Mouse (Mus musculus) spleen, adult 2 months (tissue): ENCODE measurements around the gene Tubgcp3. TPM values are rescaled to one million over a fixed set of nuclear protein-coding genes. Genes with fewer than 3 reads are reported as not detected.

ENCODE experiments used
- DNase-seq, 2 experiments: peaks; one replicate each; pipeline versions ENCODE4 v3.0.0 to v3.0.0-alpha.2; 2012 to 2021; ENCODE audit warnings: low spot score in 2 of 2, low read depth in 1 of 2
- H3K27ac ChIP-seq: fragments of 200-500 bp; 2 replicates; pipeline ENCODE4 v1.5.1; 2012; ENCODE audit warnings: low read length, inconsistent platforms; ENCODE audit not compliant: insufficient read depth
- H3K27me3 ChIP-seq: fragments of 200-500 bp; 2 replicates; pipeline ENCODE4 v1.6.1; 2012; ENCODE audit warnings: mild to moderate bottlenecking, moderate library complexity, low read length, inconsistent platforms; ENCODE audit not compliant: control insufficient read depth, insufficient read depth
- H3K36me3 ChIP-seq: fragments of 200-500 bp; 2 replicates; pipeline ENCODE4 v1.6.1; 2012; ENCODE audit warnings: mild to moderate bottlenecking, low read length, inconsistent platforms; ENCODE audit not compliant: control insufficient read depth, insufficient read depth
- H3K4me1 ChIP-seq: fragments of 200-500 bp; 2 replicates; pipeline ENCODE4 v1.6.1; 2011; ENCODE audit warnings: inconsistent platforms; ENCODE audit not compliant: control insufficient read depth, insufficient read depth, insufficient read length
- H3K4me3 ChIP-seq: fragments of 200-500 bp; 2 replicates; pipeline ENCODE4 v1.5.1; 2011; ENCODE audit warnings: mild to moderate bottlenecking, inconsistent platforms; ENCODE audit not compliant: insufficient read depth, insufficient read length; ENCODE audit errors: extremely low read depth
- CTCF ChIP-seq: fragments of 200-500 bp; IDR thresholded peaks from 2 replicates; pipeline ENCODE4 v1.5.1; 2011; ENCODE audit warnings: mild to moderate bottlenecking, inconsistent platforms; ENCODE audit not compliant: insufficient read depth, insufficient read length, insufficient replicate concordance; ENCODE audit errors: extremely low read depth
- POLR2A ChIP-seq: fragments of 200-500 bp; IDR thresholded peaks from 2 replicates; pipeline ENCODE4 v1.6.1; 2011; ENCODE audit warnings: low read depth, low read length, inconsistent platforms
- WGBS: fragments of 180-500 bp; shearing (Covaris S2); methylation state at CpG from one replicate; pipeline ENCODE4 v1.1.7; 2018; 5-methylcytosine and 5-hydroxymethylcytosine counted together
- polyA plus RNA-seq: library from polyadenylated mRNA; depleted of rRNA; stranded (reverse); fragments of >200 nt; gene quantifications from 2 replicates; pipeline ENCODE4 v1.2.3, GENCODE M21; 2012; rRNA removed

The Tubgcp3 gene
- polyA plus RNA-seq, 1 experiment: 38.4 TPM

DNA sequence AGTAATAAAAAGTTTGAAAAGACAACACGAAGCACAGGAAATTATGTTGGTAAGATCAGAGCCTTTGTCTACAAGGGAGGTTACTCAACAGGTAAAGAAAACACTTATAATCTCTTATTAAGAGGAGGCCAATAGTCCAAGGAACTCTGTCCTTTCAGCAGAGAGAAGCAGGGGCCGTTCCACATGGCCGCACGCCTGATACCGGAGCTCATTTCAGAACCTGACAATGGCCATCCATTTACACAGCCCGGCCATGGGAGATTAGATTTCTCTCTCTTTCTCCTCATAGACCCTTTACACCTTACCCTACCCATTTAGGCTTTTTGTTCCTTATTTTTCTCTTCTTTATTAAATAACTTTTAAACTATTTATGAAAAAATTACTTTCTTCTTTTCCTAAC is 95.3 kb downstream of the Tubgcp3 start:
- DNase-seq: no peak
- 85% methylated on average over 6 of the region's 6 CpGs for WGBS

DNA sequence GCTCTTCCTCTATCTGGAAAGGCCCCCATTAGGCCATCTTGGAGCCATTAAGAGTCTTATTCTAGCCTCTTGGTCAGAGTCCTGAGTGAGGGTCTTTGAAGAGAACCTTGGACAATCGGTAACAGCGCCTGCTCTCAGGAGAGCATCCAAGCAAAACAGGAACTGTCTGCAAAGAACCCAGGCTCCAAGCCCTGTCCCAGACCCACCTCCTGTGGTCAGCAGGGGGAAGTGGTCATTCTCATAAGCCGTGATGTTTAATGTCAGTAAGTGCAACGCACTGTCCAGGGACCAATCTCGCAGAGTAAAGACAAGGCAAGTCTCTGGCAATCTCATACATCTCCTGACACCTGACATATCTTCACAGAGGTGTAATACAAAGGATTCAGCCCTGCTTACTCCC is 96.0 kb downstream of the Tubgcp3 start:
- no peak overlapping the region for H3K4me3 ChIP-seq
- DNase-seq: no peak
- no peaks in the 10 kb centered on the region for H3K36me3 ChIP-seq
- H3K27me3 ChIP-seq: no peaks in the 10 kb centered on the region
- WGBS: 47% methylated on average over 5 of the region's 5 CpGs
- TF ChIP-seq CTCF (no peak), POLR2A (no peak)
- H3K27ac ChIP-seq: no peak overlapping the region
- no peaks in the 10 kb centered on the region for H3K4me1 ChIP-seq

More for the DNA sequence above, 95.3 kb downstream of the Tubgcp3 start:
- no peak for TF ChIP-seq POLR2A
- TF ChIP-seq CTCF: no peak
- no peaks in the 10 kb centered on the region for H3K4me1 ChIP-seq
- H3K27ac ChIP-seq: no peak overlapping the region
- H3K4me3 ChIP-seq: no peak overlapping the region
- H3K36me3 ChIP-seq: no peaks in the 10 kb centered on the region
- no peaks in the 10 kb centered on the region for H3K27me3 ChIP-seq

DNA sequence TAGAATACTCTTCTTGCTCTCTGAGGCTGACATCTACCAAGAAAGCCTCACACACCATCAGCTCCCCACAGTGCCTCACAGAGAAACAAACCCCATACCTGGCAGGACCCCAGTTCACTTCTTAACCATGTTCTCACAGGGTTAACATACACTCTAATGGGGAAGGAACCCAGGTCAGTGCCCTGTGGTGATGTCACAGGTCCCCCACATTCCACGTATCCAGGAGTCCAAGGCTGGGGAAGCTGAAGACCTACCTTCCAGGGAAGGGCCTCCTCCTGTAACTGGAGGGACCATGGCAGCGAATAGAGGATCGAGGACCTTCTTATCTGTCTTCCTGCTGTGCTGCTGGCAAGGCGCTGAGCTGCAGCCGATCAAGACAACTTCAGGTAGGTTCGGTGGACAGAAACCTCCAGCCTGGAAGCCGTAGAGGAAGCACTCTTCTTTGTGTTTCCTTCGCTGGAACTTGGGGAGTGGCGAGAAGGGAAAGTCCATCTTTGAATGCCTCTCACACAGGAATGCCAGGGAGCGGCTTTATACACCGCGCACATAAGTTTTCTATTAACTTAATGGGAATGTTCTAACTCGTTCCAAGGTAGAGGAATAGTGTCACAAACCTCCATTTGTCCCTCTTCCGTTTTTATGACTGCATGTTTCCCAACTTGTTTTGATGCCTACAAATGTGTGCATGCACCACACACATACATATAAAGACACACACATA is 99.1 kb downstream of the Tubgcp3 start, which contains the start of gene Spaca7:
Gene Spaca7, plus strand, starts transcription at position 216 of the 721 bp plus-strand sequence.
- Histone ChIP-seq H3K36me3 (no peaks in the 10 kb centered on the region), H3K27me3 (no peaks in the 10 kb centered on the region), H3K27ac (no peak within 1 kb of the TSS), H3K4me1 (no peaks in the 10 kb centered on the region), H3K4me3 (no peak within 1 kb of the TSS)
- 72% methylated on average over 14 of the region's 14 CpGs for WGBS
- no peak for TF ChIP-seq POLR2A
- no peak for TF ChIP-seq CTCF
- no peak for DNase-seq

DNA sequence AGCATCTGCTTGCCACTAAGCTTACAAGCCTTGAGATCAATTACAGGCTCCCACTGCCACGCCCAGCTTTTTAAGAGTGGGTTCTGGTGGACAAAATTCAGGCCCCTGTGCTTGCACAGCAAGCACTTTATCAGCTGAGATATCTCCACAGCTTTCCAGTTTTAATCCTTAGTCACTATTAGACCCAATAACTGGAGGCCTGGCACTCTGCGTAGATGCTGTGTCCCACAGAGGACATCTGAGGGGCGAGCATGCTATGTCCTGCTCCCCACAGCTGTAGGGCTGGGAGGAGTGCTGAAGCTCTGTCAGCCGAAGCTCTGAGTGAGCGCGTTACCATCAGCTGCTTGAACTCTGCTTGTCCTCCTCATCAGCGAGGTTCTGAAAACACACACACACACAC is 105.5 kb downstream of the Tubgcp3 start:
- Histone ChIP-seq H3K4me1 (no peaks in the 10 kb centered on the region), H3K36me3 (no peaks in the 10 kb centered on the region), H3K4me3 (no peak overlapping the region), H3K27ac (no peak overlapping the region), H3K27me3 (no peaks in the 10 kb centered on the region)
- no peak for TF ChIP-seq POLR2A
- no peak for TF ChIP-seq CTCF
- 71% methylated on average over 7 of the region's 7 CpGs for WGBS
- no peak for DNase-seq

DNA sequence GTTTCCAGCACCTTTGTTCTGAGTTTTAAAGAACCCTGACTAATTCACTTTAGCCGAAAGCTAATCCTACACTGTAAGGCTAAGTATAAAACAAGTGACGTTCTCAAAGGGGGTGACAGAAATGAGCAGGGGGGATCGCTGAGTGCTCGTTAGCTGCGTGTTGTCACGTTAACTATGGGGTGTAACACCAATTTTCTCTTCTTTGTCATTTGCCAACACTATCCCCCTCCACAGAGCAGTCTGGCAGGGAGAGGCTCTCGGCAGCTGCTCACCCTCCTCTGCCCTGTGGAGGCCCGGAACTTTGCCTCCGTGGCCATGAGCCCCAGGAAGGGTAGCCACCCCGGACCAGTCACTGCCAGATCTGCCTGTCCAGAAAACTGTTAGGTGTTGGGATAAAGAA is 106.6 kb downstream of the Tubgcp3 start:
- DNase-seq: no peak
- H3K4me3 ChIP-seq: no peak overlapping the region
- TF ChIP-seq CTCF: no peak
- no peak for TF ChIP-seq POLR2A
- no peak overlapping the region for H3K27ac ChIP-seq
- 76% methylated on average over 10 of the region's 10 CpGs for WGBS
- H3K36me3 ChIP-seq: no peaks in the 10 kb centered on the region
- H3K4me1 ChIP-seq: no peaks in the 10 kb centered on the region
- H3K27me3 ChIP-seq: no peaks in the 10 kb centered on the region

DNA sequence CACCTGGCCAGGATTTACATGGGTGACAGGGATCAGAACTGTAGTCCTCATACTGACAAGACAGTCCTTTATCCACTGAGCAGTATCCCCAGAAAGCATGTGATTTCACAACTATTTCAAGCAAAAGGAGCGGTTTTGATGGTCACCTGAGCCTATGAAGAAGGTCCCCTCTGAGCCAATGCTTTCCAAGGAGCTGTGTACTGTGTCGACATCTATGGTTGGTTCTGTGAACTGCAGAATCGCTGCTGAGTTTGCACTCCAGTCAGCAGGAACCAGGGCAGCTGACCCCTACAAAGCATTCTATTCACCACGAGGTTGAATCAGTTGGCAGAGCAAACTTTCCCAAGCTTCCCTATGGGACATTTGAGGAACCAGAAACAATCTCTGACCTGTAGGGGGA is 107.7 kb downstream of the Tubgcp3 start:
- Histone ChIP-seq H3K27me3 (no peaks in the 10 kb centered on the region), H3K4me3 (no peak overlapping the region), H3K36me3 (no peaks in the 10 kb centered on the region), H3K4me1 (no peaks in the 10 kb centered on the region), H3K27ac (no peak overlapping the region)
- no peak for DNase-seq
- 5% methylated on average over 4 of the region's 4 CpGs for WGBS
- no peak for TF ChIP-seq CTCF
- TF ChIP-seq POLR2A: no peak

Other genes with a start within 250 kb of the Tubgcp3 start
- gene Spaca7, start 99.2 kb downstream of the Tubgcp3 start, polyA plus RNA-seq: not detected in 2 replicates
- gene Atp11a, start 84.8 kb upstream of the Tubgcp3 start, polyA plus RNA-seq: 23.2 and 24.4 TPM in 2 replicates
- 2.7 and 2.9 TPM in 2 replicates for gene Mcf2l, start 201.6 kb upstream of the Tubgcp3 start, polyA plus RNA-seq